In genomic region chr9:31281663-31282015, GRCm38 (mm10) we compare ENCODE assay signal across 8 mouse cellular contexts. TPM values are rescaled to one million over a fixed set of nuclear protein-coding genes. Genes with fewer than 3 reads are reported as not detected.
DNase-seq lines count a peak whose midpoint lies in the region; ATAC-seq lines count a peak whose summit lies in the region.

No protein-coding gene starts in this region.

- H3K27me3 ChIP-seq in hindbrain, embryonic 10.5 days (ENCODE audit: insufficient read depth, poor library complexity, severe bottlenecking): no peaks in the 10 kb centered on the region
- H3K27me3 ChIP-seq in liver, embryonic 13.5 days: no peaks in the 10 kb centered on the region
- H3K27me3 ChIP-seq in neural tube, embryonic 13.5 days: no peaks in the 10 kb centered on the region

- H3K4me1 ChIP-seq in hindbrain, embryonic 10.5 days (replicated peaks): peaks cover 30% of the 10 kb centered on the region
- H3K4me1 ChIP-seq in liver, embryonic 13.5 days (replicated peaks): peaks cover 61% of the 10 kb centered on the region
- peaks cover 30% of the 10 kb centered on the region for H3K4me1 ChIP-seq in neural tube, embryonic 13.5 days (replicated peaks)

- 5% methylated on average over 11 of the region's 11 CpGs for WGBS in hindbrain, embryonic 10.5 days
- 7% methylated on average over 11 of the region's 11 CpGs for WGBS in liver, embryonic 13.5 days (ENCODE audit: insufficient replicate concordance)
- WGBS in neural tube, embryonic 13.5 days: 3% methylated on average over 11 of the region's 11 CpGs

- H3K9me3 ChIP-seq in hindbrain, embryonic 10.5 days: no peaks in the 10 kb centered on the region
- no peaks in the 10 kb centered on the region for H3K9me3 ChIP-seq in liver, embryonic 13.5 days (replicated peaks)
- no peaks in the 10 kb centered on the region for H3K9me3 ChIP-seq in neural tube, embryonic 13.5 days

- DNase-seq in left cerebral cortex, postnatal 4 days: peak; percentile 33
- no peak for DNase-seq in left cerebral cortex, postnatal 25 days (ENCODE audit: low spot score in 2 of 2)
- peak; percentile 64 to 65 for DNase-seq in cerebellum, postnatal 25 days
- DNase-seq in hindbrain, embryonic 10.5 days (ENCODE audit: low spot score): peak; percentile 44
- no peak for DNase-seq in liver, embryonic 13.5 days
- DNase-seq in right cerebral cortex, postnatal 10 days (ENCODE audit: low spot score in 2 of 2): no peak
- no peak for DNase-seq in urinary bladder, postnatal 25 days (ENCODE audit: low spot score)

- peak overlapping the region; percentile 91 for H3K4me3 ChIP-seq in hindbrain, embryonic 10.5 days
- H3K4me3 ChIP-seq in liver, embryonic 13.5 days (replicated peaks): peak overlapping the region; percentile 88
- peak overlapping the region; percentile 84 for H3K4me3 ChIP-seq in neural tube, embryonic 13.5 days

- H3K36me3 ChIP-seq in hindbrain, embryonic 10.5 days: peaks cover 19% of the 10 kb centered on the region
- no peaks in the 10 kb centered on the region for H3K36me3 ChIP-seq in liver, embryonic 13.5 days
- no peaks in the 10 kb centered on the region for H3K36me3 ChIP-seq in neural tube, embryonic 13.5 days

- no peak for ATAC-seq in liver, embryonic 13.5 days (ENCODE audit: low read depth)
- ATAC-seq in neural tube, embryonic 13.5 days (ENCODE audit: low read depth): no peak

- peak overlapping the region; percentile 100 for H3K27ac ChIP-seq in hindbrain, embryonic 10.5 days
- H3K27ac ChIP-seq in liver, embryonic 13.5 days: peak overlapping the region; percentile 95
- H3K27ac ChIP-seq in neural tube, embryonic 13.5 days (replicated peaks): peak overlapping the region; percentile 100

- peak overlapping the region; percentile 71 for H3K4me2 ChIP-seq in liver, embryonic 13.5 days
- peak overlapping the region; percentile 77 for H3K4me2 ChIP-seq in neural tube, embryonic 13.5 days

- intact Hi-C loops in left cerebral cortex, postnatal 4 days (cut with DNase I): loop anchor here (2.0 to 5.0 kb wide), 2 partner anchors 36 to 71 kb away; partner anchors contain the start of gene Aplp2
- intact Hi-C loops in left cerebral cortex, postnatal 25 days (cut with DNase I): loop anchor here (5.0 kb wide), 3 partner anchors 51 to 119 kb away; no protein-coding TSS in a partner anchor

- peak overlapping the region; percentile 97 for H3K9ac ChIP-seq in liver, embryonic 13.5 days
- H3K9ac ChIP-seq in neural tube, embryonic 13.5 days: peak overlapping the region; percentile 99

RNA-seq across cellular contexts. Expression of gene Prdm10, which starts 1.3 kb away (rescaled TPM):
- total RNA-seq in left cerebral cortex, postnatal 4 days (2021): 10 to 100 TPM; 26.0 to 27.0 TPM
- 10 to 100 TPM; 21.1 to 21.4 TPM for total RNA-seq in left cerebral cortex, postnatal 25 days (2021)
- 7.9 and 8.9 TPM in 2 replicates for polyA plus RNA-seq in hindbrain, embryonic 10.5 days (2016; fragmentation: Nextera tagmentation; extraction: Ambion mirVana)
- 2.4 and 3.0 TPM in 2 replicates for polyA plus RNA-seq in liver, embryonic 13.5 days (2015; fragmentation: Nextera tagmentation; extraction: Ambion mirVana)
- 6.1 and 7.5 TPM in 2 replicates for polyA plus RNA-seq in neural tube, embryonic 13.5 days (2015; fragmentation: Nextera tagmentation; extraction: Ambion mirVana)

Comparison
In these comparisons a context has a peak if more than half of its experiments do, and no peak if none do; other contexts are left out.
1. DNase-seq: peak in left cerebral cortex, postnatal 4 days (single experiment), cerebellum, postnatal 25 days (2 of 2) and hindbrain, embryonic 10.5 days (single experiment); none in left cerebral cortex, postnatal 25 days (0 of 2), liver, embryonic 13.5 days (single experiment), right cerebral cortex, postnatal 10 days (0 of 2) and urinary bladder, postnatal 25 days (single experiment).
2. Peak in every context shown above with its lines, with median percentiles within 50 percentile points of each other: H3K27ac ChIP-seq and H3K4me3 ChIP-seq.